Mouse (Mus musculus): ENCODE results near the gene Map2k6.

DNA sequence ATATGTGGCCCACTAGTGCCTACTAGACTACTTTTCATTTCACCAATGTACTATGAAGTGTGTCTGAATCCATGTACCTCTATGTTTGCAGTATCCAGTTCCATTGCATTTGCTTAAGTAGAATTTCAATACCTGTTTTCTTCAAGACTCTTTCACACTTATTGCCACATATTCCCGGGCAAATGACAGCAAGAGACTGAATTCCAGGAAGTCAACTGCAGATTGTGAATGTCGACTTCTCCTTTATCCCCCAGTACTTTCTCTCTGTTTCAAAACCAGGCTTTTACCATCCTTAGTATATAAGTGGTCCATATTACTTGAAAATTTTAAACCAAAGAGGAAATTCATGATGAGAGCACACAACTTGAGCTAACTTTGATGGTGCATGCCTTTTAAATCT, 4.7 kb downstream of the Map2k6 start:
- TF ChIP-seq POLR2A (IDR thresholded peaks at IDR 0.05; ENCODE audit: control insufficient read depth in 1 of 2, insufficient read depth in 1 of 2, low read depth in 1 of 2, low read length in 2 of 2, poor library complexity in 1 of 2) (no peak), MYC (IDR thresholded peaks at IDR 0.05; ENCODE audit: low read depth, low read length) (no peak), E2F4 (IDR thresholded peaks at IDR 0.05; ENCODE audit: borderline replicate concordance, low read depth, low read length) (no peak), ZMIZ1 (IDR thresholded peaks at IDR 0.05; ENCODE audit: low read depth, low read length) (no peak), MAX (IDR thresholded peaks at IDR 0.05; ENCODE audit: low read length) (no peak)

All from MEL (cell line).